Mouse (Mus musculus) urinary bladder, adult 18-20 months (tissue): ENCODE measurements at regions not wholly inside any gene's neighbourhood (a gene's known extent, or its start where the extent isn't known, plus 50 kb on each side); places are given as distances from the start of the nearest gene placed in this dataset.

Source experiments
- DNase-seq, 2 experiments: peaks; one replicate each; pipeline ENCODE4 v3.0.0; 2022; ENCODE audit warnings: low spot score in 2 of 2, mixed read lengths in 2 of 2

DNA sequence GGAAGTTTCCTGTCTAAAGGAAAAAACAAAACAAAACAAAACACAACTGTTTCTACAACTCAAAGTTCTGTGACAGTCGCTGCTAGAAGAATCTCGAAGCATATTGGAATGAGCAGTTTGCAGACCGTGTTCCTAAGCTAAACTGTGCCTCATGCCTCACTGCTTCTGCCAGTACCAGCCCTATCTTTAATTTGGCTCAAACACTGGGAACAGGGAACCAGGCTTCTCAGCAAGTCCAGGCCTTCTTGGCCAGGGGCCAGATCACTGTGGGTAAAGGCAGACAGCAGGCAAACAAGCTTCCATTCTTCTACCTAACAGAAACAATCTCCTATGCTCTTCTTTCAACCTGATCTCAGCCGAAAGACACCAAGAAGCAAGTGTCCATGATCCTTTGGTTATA lies 56.5 kb downstream of the Tmsb4x start:
- DNase-seq = peak in 1 of 2 experiments; percentile 13

DNA sequence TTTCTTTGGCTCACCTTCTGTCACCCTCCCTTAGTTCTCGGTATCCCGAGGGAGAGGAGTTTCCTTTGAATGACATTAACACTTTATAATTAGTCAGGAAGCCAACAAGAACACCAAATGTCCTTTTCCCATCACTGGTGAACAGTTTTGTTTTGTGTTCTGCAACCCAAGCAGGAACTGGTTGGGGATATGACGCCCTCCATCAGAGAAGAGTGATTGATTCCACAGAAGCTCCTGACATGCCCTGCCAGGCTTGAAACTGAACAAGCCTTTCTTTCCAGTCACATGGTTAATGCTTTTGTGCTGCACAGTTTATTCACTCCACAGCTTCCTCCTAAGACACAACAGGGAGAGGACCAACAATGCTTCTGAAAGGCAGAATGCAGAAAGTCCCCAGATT lies 57.8 kb downstream of the Tmsb4x start:
- no peak for DNase-seq

DNA sequence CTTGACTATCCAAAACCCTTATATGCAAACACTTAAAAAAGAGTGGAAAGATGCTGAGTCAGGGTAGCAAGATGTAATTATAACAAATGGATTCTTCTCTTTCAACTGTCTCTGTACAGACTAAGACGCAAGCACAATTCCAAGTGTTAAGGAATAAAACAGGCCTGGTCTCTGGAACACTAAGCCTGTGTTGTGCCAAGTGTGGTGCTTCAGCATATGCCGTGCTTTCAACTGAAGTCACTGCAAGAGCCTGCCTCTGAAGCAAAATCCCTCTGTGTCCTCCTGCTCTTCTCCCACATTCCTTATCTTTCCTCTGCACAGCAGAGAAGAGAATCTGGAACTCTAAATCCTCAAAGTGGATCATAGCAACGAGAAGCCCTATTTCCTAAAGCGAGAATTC lies 59.7 kb downstream of the Tmsb4x start:
- no peak for DNase-seq

DNA sequence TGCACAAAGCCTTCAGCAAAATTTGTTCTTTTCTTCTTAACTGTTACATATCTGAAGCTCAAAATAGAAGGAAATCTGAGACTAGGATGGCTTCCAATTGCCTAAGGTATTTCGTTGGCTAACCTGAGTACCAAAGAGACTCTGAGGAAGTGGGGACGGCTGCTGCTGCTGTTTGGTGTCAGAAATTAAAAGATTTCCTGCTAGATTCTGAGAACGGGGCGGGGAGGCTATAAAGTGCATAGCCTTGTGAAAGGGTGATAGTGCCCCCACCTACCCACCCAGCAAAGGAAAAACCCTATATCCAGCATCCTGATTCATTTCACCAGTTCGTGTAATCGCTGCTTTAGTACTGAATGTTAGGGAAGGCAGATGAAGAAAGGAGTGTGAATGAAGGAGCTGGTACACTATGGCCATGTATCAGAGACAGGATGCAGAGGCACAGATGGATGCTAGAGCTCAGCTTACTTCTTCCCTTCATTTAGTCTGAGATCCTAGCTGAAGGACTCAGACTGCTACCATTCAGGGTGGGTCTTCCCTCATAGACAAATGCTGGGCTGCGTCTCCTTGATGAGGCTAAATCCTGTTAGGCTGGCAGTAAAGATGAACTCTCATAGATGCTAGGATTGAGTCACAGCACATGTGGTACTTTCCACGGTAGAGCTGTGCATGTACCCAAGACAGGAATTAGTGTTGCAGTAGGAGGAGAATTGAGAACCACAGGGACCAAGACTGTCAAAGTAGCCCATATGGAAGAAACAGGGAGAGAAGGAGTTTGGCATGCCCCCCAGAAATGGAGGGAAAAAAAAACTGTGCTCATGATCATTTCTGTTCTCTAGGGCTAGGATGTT lies 62.4 kb downstream of the Tmsb4x start:
- no peak for DNase-seq

DNA sequence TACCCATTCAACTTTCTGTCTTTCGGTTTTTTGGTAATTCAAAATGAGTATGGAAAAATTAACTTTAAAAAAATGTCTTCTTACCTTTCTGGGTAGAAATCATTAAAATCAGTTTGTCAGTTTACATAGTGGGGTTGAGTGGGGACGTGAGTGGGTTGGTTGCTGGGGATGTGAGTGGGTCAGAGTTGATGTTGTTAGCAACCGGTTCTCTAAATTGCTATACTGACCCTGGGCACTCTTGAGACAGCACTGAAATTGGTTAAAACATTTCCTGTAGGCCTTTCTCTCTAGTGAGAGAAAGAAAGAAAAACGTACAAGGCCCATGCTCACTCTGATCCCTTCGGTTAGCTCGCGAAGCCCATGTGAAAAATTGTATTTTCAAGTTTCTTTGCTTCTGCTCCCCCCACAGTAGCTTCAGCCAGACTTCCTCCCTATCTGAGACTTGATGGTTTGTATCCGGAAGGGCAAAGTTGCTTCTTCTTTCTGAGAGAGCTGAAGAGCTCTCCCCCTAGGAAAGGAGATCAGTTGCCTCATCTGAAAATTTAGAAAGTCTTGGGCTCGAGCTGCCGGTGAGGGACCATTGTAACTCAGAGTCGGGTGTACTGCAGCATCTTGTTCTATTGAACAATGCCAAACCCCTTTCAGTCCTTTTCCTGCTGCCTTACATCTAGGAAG lies 63.5 kb downstream of the Tmsb4x start:
- no peak for DNase-seq

DNA sequence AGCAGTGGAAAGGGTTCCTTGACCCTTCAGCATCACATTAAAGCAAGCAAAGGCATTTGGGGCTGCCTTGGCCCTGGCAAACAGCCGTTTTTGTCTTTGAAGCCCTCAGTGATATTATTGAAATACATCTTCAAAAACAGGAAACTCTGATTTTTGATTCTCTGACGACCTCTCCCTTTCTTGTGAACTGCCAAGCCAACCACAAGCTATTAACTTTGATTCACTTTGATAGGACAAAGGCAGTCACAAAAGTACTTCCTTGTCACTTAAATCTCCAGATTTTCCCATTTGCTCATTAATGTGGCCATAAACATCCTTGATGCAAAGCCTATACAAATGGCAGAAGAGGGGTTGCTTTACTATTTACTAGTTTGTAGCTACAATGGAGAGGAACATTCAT lies 70.0 kb downstream of the Tmsb4x start:
- DNase-seq = no peak

DNA sequence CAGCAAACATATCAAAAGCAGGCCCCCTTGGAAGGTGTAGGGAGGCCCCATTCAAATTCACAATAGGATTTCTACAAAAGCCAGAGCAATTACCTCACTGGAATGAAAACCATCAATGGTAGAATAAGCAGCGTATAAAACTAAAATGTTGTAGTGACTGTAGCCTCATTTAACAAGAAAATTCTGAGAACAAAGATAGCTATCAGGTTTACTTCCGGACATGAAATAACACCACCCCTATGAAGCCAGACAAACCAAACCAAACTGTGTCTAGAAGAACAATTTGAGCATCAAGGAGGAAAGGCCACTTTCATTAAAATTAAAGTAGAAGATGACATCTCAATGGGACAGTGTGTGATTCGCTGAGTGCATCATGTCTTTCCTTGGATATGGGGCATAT lies 74.9 kb downstream of the Tmsb4x start:
- no peak for DNase-seq

DNA sequence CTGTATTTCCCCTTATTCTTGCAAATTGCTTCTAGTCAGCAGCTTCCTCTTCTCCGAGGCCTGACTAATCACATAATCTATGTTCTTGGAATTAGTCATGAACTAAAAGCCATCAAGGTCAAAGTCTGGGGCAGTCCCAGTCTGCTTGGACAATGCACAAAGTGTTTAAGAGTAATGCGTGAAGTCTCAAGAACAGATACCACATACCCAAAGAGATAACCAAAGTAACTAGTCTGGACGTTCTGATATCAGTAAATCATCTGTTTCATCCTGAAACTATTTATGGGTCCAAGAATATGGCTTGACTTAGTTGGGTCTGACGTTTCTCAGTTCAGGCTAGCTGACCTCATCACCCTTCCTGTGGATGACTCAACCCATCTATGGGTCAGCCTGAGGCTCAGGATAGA lies 76.1 kb downstream of the Tmsb4x start:
- DNase-seq = no peak

DNA sequence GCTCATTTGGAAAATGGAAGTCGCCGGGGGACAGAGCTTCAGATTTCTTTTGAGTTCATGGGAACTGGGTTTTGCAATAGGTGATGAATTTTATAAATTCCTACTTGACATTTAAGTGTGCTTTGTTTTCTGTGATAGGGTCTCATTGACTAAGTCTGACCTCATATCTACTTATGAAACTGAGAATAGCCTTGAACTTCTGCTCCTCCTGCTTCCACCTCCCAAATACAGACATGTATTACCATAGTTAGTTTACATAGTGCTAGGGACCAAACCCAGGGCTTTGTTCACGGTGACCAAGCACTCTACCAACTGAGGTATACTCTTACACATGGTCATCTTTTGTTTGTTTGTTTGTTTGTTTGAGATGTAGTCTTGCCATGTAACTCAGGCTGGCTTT lies 77.8 kb downstream of the Tmsb4x start:
- DNase-seq = no peak

DNA sequence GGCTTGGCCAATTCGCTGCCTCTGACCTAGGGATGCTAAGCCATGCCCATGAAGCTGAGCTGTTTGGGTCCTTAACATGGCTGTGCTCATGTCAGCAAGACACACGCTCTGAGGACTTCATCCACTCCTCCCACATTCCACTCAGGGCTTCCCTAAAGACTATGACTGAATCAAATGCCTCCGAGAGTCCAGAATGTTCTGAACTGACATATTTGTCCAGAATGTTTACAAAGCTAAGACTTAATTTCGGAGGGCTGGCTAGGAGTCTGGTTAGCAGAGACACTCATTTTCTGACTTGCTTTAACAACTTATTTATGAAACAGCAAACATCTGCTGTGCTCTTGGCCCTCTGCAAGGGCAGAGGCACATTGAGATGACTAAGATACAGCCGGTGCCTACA lies 78.5 kb downstream of the Tmsb4x start:
- DNase-seq = no peak

DNA sequence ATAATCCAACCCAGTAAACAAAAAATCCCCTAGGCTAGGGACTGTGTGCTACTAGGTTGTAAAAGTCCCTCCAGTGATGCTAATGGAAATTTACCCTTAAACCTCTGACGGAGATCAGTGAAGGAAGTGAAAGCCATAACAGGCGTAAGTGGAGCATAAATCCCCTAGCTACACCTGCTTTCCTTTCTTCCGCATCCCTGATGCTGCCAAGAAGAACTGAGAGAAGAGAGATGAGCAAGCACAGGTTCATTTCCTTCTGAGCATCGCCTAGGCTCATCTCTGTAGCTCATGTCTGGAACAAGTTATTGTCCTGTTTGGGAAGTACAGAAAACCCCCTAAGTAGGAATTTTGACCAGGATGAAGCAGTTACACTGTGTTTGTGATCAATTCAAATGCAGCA lies 89.8 kb downstream of the Tmsb4x start:
- DNase-seq = no peak

DNA sequence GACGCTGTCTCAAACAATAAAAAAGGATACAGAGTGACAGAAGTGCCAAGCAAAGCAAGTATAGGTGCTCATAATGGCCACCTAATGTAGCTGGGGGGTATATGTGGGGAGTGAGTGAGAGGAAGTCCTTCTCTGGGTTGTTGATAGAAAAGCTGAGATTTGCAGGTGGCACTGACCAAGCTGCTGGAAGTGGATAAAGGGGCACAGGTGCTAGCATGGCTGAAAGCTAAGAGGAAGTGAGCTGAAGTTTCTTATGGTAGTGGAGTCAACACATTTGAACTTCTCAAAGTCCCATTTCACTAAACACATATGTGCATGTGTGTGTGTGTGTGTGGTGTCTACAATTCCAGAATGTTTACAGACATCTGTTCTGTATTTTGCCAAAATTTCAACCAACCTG lies 94.0 kb downstream of the Tmsb4x start:
- DNase-seq = no peak

DNA sequence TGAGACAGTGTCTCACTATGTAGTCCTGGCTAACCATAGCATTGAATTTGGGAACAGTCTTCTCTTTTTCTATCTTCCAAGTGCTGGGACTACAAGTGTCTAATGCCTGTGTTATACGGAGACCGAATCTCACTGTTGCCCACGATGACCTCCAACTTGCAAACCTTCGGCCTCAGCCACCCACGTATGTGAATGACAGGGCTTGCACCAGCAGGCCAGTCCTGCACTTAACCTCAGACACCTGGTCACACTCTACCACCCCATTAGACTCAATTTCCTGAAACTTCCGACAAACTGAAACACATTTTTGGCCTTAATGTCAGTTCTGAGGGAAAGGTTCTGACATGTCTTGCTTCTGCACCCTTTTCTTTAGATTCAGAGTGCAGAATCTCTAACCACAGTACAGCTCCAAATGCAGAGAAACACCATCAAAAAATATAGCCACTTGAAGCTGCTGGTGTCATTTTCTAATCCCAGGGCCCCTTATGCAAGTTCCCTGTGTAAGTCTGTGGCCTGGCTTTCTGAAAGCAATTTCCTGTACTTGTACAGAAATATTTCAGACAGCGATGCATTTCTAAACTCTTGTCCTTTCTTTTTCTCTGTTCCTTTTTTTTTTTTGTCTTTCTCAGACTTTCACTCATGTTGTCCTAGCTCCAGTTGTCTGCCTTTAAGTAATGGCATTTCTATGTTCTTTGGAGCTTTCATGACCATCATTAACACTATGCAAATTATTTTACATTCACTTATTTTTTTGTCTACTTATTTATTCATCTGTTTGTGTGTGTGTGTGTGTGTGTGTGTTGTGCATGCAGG lies 97.8 kb downstream of the Tmsb4x start:
- DNase-seq = no peak

DNA sequence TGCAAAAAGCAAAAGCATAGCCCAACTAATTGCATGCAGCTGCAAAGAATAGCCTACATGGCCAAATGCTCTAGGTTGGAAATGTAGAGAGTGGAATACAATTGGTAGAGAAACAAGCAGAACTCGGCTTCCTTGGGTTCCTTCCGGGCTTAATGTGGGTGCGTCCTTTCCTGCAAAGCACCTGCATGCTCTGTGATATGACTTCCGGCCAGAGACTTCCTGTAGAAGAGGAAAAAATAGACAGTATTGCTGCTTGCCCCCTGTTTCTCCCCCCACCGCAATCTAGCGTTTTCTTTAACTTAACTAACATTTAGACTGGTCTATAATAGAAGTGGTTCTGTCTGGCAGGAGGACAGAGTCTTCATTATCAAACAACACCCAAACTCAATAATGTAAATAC lies 100.8 kb downstream of the Tmsb4x start:
- no peak for DNase-seq

DNA sequence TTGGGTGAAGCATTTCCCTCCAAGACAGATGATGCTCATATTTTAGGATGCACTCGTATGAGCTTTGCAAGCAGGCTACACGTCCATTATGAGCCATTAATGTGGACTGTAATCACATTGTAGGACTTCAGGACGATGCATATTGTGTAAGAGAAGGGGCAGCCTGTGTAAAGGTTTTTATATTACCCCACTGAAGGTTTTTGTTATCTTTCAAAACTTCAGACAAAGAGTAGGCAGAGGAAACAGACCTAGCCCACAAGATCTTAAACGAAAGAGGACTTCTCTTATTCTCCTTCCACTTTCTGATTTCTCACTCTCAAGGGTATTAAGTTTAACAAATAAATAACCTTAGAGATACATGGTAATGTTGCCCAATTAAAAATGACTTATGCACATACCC lies 101.6 kb downstream of the Tmsb4x start:
- DNase-seq = no peak

DNA sequence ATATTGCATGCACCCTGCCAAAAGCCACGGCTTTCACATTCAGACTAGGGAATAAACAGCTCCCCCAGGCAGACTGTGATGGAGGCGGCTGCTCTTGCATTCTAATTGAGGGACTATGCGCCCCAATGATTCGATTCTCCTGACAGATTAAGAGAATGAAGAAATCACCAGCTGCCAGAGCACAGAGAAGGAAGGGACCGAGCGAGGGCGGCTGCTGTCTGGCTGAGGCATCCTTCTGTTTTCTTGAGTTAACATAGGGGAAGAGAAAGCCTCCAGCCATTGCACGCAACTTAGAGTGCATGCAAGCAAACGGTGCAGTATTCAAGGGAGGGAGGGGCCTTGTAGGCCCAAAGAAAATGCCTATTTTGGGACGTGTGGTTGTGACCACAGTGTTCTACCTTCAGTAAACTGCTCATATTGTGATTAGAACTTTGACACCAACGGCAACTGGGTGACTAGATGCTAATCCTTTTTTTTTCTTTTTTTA lies 103.1 kb downstream of the Tmsb4x start:
- no peak for DNase-seq

DNA sequence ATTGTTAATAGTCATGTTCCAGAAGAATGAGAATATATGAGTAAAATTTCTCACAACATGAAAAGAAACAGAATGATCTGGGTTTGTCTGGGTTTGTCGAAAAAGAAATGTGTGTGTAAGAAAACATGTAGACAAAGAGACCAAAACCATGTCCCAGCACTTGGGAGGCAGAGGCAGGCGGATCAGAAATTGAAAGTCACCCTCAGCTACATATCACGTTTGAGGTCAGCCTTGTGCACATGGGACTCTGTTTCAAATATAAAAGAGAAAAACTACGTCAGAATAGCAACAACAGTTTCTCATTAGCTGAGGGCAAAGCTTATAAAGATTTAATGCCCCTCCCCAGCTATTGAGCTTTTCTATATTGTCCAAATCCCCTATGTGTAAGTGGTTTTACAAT lies 103.8 kb downstream of the Tmsb4x start:
- no peak for DNase-seq

DNA sequence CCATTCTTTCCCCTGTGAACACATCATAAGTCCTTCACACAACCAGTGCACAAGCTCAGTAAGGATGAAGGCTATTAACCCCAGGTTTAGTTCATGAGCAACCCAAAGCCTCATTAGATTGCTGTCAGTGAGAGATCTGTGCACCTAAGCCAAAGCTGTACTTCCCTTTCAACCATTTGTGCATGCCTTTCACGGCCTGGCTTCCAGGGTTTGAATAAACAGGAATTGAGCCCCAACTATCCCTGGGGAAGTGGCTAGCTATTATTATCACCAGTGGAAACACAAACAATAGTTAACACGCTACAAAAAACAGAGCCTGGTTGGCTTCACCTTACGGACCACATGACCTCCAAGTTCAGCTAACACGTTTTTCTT lies 104.9 kb downstream of the Tmsb4x start:
- DNase-seq = no peak

DNA sequence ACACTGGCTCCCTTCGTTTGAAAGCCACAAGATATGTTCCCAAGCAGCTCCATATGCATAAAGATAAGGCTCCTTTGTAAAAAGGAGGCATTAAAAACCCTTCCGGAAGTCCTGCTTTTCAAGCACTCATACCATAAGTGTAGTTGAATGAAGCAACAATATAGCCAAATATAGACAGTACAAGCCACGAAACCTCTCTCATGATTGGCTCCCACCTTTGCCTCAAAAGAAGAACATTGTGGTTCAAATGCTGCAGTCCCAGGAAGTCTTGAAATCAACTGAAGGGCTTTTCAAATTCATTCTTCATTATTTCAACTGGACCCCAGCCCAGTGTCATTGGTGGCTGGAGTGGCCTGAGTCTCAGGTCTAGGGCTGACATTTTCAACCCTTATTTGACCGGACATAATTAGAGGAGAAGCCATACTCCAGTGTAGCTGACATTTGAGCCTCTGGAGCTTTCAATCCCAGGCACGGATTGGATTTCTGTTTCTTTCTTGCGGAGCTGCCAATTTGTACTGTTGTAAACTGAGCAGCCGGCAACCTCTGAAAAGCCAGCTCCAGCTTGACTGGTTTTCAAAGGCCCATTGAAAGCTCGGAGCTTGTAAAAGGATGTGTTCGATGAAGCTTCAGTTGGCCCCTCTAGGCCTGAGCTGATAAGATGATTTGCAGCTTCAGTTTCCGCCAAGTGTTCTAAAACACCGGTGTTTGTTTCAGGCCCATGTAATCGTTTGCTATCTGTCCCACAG lies 105.4 kb downstream of the Tmsb4x start:
- no peak for DNase-seq

DNA sequence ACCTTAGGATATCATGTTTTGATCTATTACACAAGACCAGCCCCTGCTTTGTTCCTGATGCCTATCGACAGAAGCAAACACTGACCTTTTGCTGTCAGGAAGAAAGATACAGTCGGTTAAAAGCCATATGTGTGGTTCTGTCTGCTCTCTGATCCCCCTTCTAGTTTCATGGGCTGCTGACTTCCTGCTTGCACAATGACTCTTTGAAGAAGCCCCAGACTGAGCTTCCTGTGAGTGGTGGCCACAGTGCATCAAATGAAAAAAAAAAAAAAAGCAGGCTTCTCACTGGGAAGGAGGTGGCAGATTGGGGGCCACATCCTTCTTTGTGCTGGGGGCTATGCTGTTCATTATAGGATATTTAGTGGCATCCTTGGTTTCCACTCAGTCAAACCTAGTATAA lies 107.2 kb downstream of the Tmsb4x start:
- no peak for DNase-seq

DNA sequence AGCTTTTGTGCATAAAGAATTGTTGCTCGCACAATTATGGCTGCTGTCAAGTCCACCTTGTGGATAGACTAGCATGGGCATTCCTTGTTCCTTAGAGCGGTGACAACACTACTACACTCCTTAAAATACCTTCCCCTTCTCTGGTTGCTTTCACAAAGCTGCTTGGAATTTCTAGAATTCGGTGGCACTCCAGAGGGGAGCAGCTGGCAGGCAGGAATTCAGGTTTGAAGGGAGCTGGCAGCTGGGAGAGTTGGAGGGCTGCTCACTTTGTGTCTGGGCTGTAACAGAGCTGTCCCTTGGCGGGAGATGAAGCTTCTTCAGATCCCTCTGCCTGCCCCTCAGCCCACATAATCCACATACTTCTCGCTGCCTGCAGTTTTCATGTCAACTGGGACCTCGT lies 109.7 kb downstream of the Tmsb4x start:
- no peak for DNase-seq

DNA sequence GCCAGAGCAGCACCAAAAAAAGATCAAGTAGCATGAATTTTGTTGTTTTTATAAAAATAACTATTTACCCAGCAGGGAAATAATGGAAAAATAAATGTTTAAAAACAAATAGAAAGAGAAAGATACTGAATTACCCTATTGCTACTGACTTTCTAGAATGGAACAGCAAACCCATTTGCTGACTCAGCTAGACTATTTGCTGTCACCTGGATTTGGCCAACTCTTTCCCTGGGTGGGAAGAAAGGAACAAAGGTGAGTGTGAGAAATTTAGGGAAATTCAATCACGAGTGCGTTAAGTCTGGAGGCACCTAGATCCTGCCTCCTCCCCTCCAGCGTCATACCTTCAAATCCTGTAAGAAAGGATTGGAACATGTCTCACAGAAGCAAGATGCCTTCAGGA lies 110.2 kb downstream of the Tmsb4x start:
- DNase-seq = no peak
